Mouse (Mus musculus) inflammation-experienced regulatory T-cells (primary cell): Measurements from ENCODE around the gene Tspan4. TPM values are rescaled to one million over a fixed set of nuclear protein-coding genes. Genes with fewer than 3 reads are reported as not detected.

Experiments used
- polyA plus RNA-seq, 2 experiments: library from polyadenylated mRNA; unstranded; fragments of 100-300 nt; shearing (Covaris generic); gene quantifications; one replicate each; pipeline ENCODE4 v1.2.1; 2017

Gene Tspan4
- polyA plus RNA-seq: 1 to 10 TPM; 1.7 to 5.3 TPM

GRCm38 (mm10) chr7:141475011-141475804 lies at the start of gene Tspan4, which contains the start of gene Polr2l:
TSS of gene Tspan4 (plus strand) at chr7:141475240.
TSS of gene Polr2l (minus strand) at chr7:141475132.

GRCm38 (mm10) chr7:141429310-141429709 lies 45.7 kb upstream of the Tspan4 start, which contains the start of gene Cend1:
TSS of gene Cend1 (minus strand) at chr7:141429491.

GRCm38 (mm10) chr7:141437178-141438120 lies 37.6 kb upstream of the Tspan4 start, which contains the start of gene Slc25a22:
TSS of gene Slc25a22 (minus strand) at chr7:141437892.

GRCm38 (mm10) chr7:141443828-141444237 lies 31.2 kb upstream of the Tspan4 start, which contains the start of gene Pidd1:
TSS of gene Pidd1 (minus strand) at chr7:141444025.

GRCm38 (mm10) chr7:141447110-141447991 lies 27.7 kb upstream of the Tspan4 start, which contains the start of gene Rplp2:
TSS of gene Rplp2 (plus strand) at chr7:141447370.

GRCm38 (mm10) chr7:141454967-141455551 lies 20.0 kb upstream of the Tspan4 start, which contains the start of gene Pnpla2:
TSS of gene Pnpla2 (plus strand) at chr7:141455198.

GRCm38 (mm10) chr7:141460391-141461113 lies 14.5 kb upstream of the Tspan4 start, which contains the start of gene Cracr2b:
TSS of gene Cracr2b (plus strand) at chr7:141461094.

GRCm38 (mm10) chr7:141467230-141468030 lies 7.6 kb upstream of the Tspan4 start, which contains the start of gene Cd151:
TSS of gene Cd151 (plus strand) at chr7:141467392.

GRCm38 (mm10) chr7:141539556-141540311 lies 64.7 kb downstream of the Tspan4 start, which contains the start of gene Chid1:
TSS of gene Chid1 (minus strand) at chr7:141539857.

Other genes starting within 250 kb of the Tspan4 start
- gene Phrf1, start 246.5 kb upstream of the Tspan4 start, polyA plus RNA-seq: 10 to 100 TPM; 88.2 to 93.2 TPM
- 100 to 1,000 TPM in 1 of 2 experiments, 10 to 100 TPM in 1; 89.0 to 155 TPM for gene Irf7, start 208.8 kb upstream of the Tspan4 start, polyA plus RNA-seq
- not detected for gene Cdhr5, start 198.5 kb upstream of the Tspan4 start, polyA plus RNA-seq
- not detected for gene Sct, start 196.1 kb upstream of the Tspan4 start, polyA plus RNA-seq
- gene Drd4, start 183.2 kb upstream of the Tspan4 start, polyA plus RNA-seq: under 1 TPM; 0.11 to 0.29 TPM
- 10 to 100 TPM; 57.7 to 77.6 TPM for gene Deaf1, start 147.6 kb upstream of the Tspan4 start, polyA plus RNA-seq
- gene Tmem80, start 147.5 kb upstream of the Tspan4 start, polyA plus RNA-seq: 10 to 100 TPM; 29.5 to 50.4 TPM
- gene Eps8l2, start 136.4 kb upstream of the Tspan4 start, polyA plus RNA-seq: 1 to 10 TPM in 1 of 2 experiments, under 1 TPM in 1; 0.17 to 3.1 TPM
- gene Taldo1, start 83.0 kb upstream of the Tspan4 start, polyA plus RNA-seq: 100 to 1,000 TPM; 296 to 311 TPM
- gene Gatd1, start 61.1 kb upstream of the Tspan4 start, polyA plus RNA-seq: 10 to 100 TPM; 72.6 to 73.9 TPM
- 1 to 10 TPM in 1 of 2 experiments, under 1 TPM in 1; 0.47 to 3.0 TPM for gene Cend1, start 45.7 kb upstream of the Tspan4 start, polyA plus RNA-seq
- 10 to 100 TPM; 56.8 to 63.3 TPM for gene Slc25a22, start 37.3 kb upstream of the Tspan4 start, polyA plus RNA-seq
- 10 to 100 TPM in 1 of 2 experiments, 1 to 10 TPM in 1; 9.7 to 11.8 TPM for gene Pidd1, start 31.2 kb upstream of the Tspan4 start, polyA plus RNA-seq
- 1,000 to 10,000 TPM; 1,321 to 1,489 TPM for gene Rplp2, start 27.9 kb upstream of the Tspan4 start, polyA plus RNA-seq
- gene Pnpla2, start 20.0 kb upstream of the Tspan4 start, polyA plus RNA-seq: 10 to 100 TPM; 66.6 to 92.4 TPM
- 1 to 10 TPM in 1 of 2 experiments, not detected in 1; 3.3 TPM for gene Cracr2b, start 14.1 kb upstream of the Tspan4 start, polyA plus RNA-seq
- gene Cd151, start 7.8 kb upstream of the Tspan4 start, polyA plus RNA-seq: 1 to 10 TPM; 6.0 to 6.8 TPM
- 10 to 100 TPM; 26.5 to 30.5 TPM for gene Polr2l, start 108 bp upstream of the Tspan4 start, polyA plus RNA-seq
- gene Chid1, start 64.6 kb downstream of the Tspan4 start, polyA plus RNA-seq: 10 to 100 TPM; 19.3 to 22.0 TPM
- gene Ap2a2, start 86.9 kb downstream of the Tspan4 start, polyA plus RNA-seq: 10 to 100 TPM; 38.7 to 46.7 TPM
- gene Muc6, start 180.1 kb downstream of the Tspan4 start, polyA plus RNA-seq: 1 to 10 TPM in 1 of 2 experiments, under 1 TPM in 1; 0.22 to 1.1 TPM
- gene Muc2, start 215.1 kb downstream of the Tspan4 start, polyA plus RNA-seq: under 1 TPM; 0.24 to 0.48 TPM